Mouse (Mus musculus): ENCODE measurements around the gene Fstl3. TPM values are rescaled to one million over a fixed set of nuclear protein-coding genes. Genes with fewer than 3 reads are reported as not detected.

Fstl3 gene
- total and polyA plus RNA-seq, 3 experiments = 10.0 to 47.0 (median 37.2) TPM

DNA sequence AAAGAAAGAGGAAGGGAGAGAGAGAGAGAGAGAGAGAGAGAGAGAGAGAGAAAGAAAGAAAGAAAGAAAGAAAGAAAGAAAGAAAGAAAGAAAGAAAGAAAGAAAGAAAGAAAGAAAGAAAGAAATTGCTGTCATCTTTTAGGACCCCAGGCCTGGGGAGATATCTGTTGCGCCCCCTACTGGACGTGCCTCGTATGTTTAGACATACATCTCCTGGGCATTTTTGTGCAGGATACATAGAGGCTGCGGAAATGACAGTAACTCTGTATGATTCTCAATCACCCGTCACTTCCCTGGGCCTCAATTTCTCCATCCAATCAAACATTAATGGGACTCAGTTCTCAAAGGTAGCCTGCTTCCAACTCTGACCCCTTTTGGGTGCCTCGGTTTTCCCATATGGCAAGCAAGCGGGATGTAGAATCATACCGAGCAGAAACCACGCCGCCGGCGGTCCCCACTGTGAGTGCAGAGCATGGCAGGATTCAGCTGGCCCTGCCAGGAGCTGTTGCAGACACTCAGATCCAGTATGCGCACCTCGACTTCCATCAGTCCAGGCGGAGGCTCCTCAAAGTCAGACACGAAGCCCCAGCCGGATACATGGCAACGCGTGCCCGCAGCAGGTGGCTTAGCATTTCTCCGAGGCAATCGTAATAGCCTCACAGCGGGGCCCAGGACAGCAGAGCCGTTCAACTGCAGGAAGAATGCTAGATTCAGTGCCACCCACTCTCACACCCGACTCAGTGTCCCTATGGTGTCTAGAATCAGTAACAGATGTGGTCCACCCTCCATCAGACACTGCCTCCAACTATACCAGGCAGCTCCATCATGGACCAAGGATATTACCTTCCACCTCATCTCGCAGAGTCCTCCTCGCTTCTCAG is 7.1 kb downstream of the Fstl3 start:
- no peak for DNase-seq

DNA sequence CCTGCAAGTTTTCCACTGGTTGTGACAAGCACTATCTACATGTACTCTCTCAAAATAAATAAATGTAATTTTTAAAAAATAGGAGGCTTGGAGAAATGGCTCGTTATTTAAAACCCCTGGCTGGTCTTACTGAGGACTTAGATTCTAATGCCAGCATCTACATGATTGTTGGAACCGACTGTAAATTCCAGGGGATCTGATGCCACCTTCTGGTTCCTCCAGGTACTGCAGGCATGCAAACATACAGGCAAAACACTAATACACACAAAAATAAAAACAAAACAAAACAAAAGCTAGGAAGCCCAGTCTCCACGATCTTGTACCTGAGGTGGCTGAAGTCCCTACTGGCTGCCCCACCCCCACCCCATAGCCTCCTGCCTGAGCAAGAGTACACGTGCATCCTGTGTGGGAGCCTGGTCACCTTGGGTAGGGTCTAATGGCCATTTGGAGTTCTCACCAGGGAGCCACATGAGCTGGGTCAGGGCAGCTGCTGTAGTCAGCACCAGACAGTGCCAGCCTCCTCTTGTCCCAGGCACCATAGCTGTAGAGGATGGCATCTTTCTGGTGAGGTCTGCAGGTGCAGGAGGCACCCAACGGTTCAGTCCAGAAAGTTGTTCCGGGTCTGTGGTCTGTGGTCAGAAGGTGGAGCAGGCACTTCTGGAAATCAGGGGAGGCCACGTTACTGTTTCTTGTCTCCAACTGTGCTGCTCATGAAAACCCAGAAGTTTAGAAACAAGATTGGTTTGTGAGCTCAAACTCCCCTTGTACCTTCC is 11.5 kb downstream of the Fstl3 start:
- DNase-seq = peak; percentile 69

DNA sequence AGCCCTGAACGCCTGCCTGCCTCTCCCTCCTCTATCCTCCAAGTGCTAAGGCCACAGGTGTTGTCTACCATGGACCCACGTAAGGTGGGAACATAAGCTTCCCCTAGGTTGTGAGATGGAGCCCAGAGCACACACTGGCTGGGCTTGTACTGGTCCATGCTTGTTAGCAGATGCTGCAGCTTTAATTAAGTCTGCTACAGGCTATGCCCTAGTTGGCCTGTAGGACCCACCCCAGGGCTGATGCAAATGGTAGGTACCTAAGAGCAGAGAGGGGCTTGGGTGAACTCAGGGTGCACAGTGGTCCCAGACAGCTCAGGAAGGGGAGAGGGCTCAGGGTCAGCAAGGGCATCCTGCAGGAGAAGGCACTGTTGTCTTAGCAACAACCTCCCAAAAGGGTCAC is 12.5 kb downstream of the Fstl3 start:
- DNase-seq = no peak

DNA sequence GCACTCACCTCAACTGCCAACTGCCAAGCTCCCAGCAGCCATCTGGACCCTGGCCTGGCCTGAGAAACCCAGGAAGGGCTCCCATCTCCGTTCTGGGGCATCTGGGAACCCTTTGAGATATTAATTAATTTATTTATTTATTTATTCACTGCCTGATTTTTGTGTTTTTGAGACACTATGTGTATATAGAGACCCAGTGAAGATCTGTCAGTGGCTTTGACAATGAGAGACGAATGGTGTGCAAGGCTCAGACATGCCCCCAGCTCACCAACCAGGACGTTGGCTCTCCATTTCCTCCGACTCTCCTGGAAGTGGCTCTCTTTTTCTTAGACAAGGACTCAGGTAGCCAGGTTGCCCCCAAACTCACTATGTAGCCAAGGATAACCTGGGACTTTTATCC is 13.8 kb downstream of the Fstl3 start, which contains the start of gene Prss57:
TSS of gene Prss57 (minus strand) at position 101 of the 400 bp plus-strand sequence.
- DNase-seq = no peak

DNA sequence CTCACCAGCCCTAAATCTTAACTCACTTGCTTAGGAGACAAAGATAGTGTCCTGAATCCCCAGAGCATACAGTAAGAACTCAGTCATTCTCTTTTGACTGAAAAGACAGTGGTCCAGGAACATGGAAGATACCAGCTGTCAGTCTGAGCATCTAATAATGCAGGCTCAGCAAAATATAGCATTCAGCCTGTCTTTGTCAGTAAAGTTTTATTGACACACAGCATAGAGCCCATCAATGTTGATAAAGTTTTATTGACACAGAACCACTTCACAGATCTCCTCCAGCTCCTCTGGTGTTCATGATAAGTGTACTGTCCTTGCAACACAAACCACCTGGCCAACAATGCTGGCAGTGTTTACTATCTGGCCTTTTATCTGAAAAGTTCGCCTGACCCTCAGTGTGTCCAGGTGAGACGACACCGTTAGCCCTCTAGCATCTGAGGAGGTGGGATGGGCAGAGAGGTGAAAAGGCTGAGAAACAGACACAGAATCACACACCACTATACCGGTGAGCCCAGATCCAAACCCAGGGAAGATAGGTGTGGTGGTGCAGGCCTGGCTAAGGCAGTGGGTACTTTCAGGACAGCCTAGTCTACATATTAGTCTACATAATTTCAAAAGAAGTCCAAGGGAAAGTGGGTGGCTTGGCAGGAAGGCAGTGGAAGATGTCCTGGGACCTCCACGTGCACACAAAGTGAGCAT is 15.4 kb downstream of the Fstl3 start:
- DNase-seq = no peak

DNA sequence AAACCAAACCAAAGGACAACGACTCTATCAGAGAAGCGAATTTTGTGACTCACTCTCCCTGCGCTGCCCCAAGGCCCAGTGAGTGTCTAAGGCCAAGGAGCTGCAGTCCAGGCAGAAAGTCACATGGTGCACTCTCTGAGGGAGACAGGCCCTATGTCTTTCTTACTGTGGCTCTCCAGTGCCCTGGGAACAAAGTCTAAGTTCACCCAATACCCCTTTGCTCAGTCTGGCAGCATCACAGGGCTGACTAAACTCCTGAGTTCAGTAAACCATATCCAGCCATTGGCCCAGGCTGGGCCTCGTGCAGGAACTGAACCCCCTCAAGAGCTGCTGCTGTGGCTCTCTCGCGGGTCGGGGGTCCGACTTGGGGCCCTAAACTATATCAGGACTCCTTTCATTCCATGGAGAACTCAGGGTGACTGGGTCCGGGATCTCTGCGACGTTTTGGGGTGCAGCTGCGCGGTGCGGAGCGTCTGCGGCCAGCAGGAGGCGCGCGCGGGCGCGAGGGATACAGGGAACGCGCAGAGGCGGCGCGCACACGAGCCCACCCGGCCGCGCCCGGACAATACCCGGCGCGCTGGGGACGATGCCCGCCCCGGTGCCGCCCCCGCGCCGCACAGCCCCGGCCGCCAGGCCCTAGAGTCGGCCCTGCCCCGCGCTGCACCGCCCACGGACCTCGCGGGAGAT is 16.1 kb downstream of the Fstl3 start, which contains the start of gene Palm:
TSS of gene Palm (plus strand) at position 522 of the 687 bp plus-strand sequence.
- DNase-seq = peak; percentile 84

DNA sequence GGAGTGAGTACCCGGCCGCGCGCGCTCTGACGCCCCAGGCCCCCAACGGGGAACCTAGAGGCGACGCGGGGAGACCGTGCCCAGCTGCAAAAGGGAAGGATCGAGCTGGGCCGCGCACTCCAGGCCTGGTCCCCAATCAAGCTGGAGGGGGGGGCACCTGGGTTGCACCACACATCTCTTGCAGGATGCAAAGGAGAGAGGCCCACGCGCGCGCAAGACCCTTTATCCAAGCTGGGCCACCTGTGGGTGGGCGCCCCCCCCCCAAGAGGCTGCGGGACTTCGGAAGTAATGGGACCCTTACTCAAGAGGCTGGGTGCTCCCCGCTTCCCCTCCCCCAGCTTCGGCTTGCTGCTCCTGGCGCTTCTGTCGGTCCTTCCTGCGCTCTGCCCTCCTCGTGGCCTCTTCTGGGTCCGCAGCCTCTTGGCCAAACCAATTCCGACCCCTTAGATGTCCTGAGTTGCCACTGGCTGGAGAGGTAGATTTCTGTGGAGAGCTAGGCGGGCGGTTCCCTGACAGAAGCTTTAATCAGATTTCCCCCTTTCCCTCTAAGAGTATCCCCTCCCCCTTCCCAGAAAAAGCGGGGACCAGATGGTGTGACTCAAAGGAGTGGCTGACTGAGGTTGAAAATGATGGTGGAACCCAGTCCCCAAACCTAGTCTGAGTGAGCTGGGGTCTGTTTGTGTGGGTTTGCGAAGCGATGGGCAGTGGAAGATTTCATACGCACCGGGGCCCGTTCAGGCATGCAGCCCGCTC is 16.8 kb downstream of the Fstl3 start:
- DNase-seq = no peak

DNA sequence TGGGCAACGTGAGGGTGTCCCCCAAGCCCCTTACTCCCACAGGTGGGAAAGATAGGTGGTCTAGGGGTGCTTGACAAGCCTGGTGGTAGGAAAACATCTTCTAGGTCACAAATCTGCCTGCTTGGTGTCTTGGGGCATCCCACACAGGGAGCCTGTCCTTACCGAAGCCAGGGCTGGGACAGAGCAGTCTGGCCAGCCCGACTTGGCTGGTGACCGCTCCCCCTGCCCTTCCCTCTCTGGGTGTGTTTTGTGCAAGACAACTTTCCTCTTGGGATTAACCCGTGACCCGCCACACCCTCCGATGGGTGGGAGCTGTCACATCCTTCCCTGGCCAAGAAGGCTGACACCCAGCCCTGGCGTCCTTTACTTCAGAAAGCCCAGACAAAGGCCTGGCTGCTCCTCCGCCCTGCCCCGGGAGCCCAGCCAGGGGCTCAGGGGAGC is 17.4 kb downstream of the Fstl3 start:
- DNase-seq = peak; percentile 86

DNA sequence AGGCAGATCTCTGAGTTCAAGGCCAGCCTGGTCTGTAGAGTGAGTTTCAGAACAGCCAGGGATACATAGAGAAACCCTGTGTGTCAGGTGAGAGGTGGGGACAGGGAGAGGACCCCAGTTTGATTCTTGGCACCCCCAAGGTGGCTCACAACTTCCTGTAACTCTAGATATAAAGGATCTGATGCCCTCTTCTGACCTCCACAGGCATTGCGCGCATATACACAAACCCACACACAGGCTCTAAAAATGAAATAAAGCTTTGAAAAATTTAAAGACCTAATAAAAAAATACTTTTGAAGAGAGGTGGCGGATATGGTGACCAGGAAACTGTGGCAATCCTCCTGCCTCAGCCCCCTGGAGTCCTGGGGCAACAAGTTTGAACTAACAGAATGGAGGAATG is 18.8 kb downstream of the Fstl3 start:
- DNase-seq = no peak

DNA sequence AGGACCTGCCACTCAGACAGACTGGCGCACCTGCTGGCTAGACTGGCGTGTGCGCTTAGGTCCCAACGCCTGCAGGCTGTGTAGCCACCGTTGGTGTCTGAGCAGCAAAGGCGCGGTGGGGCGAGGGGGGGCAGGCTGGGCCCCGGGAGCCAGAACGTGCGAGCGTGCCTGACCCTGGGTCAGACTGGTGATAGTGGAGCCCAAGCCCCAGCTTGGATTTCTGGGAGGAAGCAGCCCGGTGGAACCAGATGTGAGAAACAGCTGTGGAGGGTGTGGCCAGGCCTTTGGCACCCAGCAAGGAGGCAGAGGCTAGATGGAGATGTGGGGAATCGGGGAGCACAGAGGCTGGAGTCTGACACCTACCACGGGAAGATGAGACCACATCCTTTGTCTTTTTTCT is 20.3 kb downstream of the Fstl3 start:
- no peak for DNase-seq

DNA sequence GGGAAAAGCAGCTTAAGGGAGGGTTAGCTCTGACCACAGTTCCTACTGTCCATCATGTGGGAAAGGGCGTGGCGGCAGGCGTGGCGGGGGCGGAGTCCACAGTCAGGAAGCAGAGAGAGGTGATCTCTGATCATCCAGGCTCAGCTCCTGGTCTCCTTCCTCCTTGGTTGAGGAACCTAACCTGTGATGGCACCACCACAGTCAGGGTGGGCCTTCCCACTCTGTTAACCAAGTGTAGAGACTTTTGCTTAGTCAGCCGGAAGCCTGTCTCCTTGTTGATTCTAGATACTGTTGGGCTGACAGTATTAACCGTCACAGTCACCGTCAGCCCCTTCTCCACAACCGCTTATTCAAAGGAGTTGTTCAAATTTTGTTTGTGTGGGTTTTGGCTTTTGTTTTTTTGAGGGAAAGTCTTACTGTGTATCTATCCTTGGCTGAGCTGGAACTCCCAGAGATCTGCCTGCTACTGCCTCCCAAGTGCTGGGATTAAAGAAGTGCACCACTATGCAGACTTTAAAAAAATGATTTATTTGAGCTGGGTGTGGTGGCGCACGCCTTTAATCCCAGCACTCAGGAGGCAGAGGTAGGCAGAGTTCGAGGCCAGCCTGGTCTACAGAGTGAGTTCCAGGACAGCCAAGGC is 21.3 kb downstream of the Fstl3 start:
- no peak for DNase-seq

DNA sequence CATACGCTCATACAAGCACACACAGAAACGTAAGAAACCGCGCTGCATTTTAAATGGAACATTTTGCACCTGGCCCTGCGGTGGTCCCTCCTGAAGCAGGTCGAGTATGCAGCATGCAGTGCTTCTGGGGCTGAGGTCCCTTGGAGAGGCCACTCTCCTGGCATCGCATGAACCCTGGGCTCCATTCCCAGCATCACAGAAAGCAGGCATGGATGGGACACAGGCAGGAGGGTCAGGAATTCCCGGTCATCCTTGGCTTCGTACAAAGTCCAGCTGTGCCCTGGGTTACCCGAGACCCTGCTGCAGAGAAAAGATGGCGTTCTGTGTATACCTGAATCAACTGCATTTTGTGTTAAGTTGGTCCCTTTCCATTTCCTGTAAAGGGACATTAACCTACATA is 23.4 kb downstream of the Fstl3 start:
- DNase-seq = no peak

DNA sequence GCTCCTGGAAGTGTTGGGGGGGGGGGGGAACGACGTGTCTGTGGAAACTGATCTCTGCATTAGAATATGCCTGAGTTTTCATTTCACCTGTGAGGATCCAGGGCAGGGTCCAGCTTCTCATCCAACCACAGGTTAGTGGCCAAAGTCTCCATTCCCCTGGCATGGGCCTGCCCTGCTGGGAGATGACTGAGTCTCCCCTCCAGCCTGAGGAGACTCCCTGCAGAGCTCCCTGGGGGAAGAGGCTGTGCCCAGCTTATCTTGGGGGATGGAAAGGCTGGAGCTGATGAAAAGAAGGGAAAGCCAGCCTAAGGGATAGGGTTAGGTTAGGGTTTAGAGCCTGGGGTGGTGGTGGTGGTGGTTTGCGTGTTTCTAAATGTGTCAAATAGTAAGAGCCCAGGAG is 24.8 kb downstream of the Fstl3 start:
- DNase-seq = peak; percentile 65

DNA sequence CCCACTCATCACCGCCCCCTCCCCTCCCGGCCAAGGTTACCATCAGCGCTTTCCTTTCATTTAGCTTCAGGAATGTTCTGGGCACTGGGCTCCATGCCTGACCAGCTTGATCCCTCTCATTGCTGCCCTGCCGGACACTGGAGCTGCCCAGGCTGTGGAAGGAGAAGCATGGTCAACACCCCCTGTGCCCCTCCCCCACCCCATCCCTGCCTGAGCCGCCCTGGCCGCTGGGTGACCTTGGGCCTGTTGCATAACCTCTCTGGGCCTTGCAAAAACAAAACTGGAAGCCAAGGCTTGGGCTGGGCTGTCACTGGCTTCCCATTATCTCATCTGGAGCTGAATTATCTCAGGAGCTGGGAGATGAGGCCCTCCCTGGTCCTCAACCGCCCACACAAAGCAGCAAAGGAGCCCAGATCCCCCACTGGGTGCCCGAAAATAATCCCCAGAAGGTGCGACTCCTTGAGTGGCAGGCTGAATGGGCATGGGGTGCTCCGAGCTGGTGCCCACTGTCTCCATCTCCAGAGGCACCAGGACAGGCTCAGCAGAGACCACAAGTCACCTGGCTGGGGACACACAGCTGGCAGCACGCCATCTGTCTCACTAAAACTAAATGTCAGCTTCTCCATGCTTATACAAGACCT is 25.4 kb downstream of the Fstl3 start:
- DNase-seq = peak; percentile 94

DNA sequence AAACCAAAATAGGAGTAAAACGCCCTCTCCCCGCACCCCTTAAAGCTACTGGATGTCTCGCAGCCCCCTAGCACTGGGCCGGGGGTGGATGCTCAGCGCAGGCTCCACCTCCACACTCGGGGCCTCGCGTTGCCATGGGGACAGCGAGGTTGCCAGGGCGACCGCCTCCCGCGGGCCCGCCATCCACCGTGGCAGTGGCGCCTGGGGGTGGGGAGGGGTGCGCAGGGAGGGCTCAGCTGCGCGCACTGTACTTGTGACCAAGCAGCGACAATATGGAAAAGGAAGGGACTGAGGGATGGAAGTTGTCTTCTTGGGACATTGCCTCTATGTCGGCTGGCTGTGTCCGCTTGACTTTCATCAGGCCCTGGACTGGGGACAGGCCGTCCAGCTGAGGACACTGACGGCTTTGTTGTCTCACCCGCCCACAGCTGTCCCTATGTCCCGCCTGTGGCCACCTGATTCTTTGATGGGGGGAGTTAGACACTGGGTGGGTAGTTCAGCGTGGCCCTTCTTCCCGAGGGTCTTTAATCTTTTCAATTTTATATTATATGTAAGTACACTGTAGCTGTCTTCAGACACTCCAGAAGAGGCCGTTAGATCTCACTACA is 26.7 kb downstream of the Fstl3 start:
- DNase-seq = peak; percentile 51

DNA sequence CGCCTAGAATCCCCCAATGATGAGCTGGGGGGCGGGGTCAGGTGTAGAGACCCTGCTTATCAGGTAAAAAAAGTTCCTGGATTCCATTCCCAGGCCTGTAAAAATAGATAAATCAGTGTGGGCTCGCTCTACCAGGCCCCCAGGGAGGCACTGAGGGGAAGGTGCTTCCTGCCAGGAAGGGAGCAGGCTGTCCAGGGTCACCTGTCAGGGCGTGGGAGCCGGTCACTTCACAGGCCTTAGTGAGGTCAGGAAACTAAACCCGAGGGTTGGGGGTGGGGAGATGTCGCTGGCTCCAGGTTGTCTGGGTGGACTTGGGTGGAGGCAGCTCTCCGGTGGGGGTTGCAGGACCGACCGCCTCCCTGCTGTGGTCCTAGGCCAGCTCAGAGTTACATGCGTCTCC is 28.6 kb downstream of the Fstl3 start:
- peak; percentile 76 for DNase-seq

DNA sequence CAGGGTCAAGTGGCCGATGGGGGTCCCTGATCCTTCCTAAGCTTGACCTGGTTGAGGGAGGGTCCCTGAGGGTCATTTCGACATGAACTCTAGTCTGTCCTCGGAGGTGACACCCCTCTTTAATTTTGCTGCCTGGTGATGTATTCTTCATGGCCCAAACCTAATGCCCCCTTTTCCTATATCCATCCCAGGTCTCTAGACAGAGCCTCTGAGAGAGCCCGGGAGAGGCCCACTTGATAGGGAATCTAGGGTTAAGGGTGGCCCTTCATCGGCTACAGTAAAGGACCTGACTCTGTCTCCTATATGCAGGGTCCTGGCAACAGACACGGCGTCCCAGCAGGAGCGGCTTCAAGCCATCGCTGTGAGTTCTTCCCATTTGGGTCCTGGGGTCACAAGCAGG is 29.3 kb downstream of the Fstl3 start:
- no peak for DNase-seq

DNA sequence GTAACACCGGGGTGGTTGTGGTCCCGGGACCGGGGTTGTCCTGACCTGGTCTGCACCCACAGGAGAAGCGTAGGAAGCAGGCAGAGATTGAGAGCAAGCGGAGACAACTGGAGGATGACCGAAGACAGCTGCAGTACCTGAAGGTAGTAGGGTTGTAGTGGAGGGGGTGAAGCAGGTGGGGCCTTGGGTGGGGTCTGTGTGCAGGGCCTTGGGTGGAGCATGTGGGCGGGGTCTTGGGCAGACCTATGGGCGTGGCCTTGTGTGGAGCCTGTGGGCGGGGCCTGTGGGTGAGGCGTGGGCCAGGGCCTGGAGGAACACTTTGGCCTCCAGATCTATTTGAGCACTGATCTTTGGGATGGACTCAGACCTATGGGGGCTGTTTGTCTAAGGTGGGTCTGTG is 29.9 kb downstream of the Fstl3 start:
- no peak for DNase-seq

DNA sequence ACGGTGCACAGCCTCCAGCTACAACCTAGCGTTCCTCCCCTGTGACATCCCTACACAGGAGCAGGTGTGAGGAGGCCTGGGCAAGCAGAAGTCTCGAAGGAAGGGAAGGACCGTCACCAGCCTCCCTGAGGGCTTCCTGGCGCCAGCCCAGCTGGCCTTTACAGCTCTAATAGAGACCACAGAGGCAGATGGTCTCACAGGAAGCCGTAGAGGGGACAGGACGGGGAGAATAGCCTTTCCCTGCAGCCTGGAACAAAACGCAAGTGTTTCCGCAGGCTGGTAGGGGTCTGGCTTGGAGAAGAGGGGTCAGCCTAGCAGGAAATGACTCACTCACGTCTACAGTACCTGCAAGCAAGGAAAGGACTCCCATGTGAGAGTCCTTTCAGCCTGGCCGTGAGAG is 30.8 kb downstream of the Fstl3 start:
- peak; percentile 56 for DNase-seq

DNA sequence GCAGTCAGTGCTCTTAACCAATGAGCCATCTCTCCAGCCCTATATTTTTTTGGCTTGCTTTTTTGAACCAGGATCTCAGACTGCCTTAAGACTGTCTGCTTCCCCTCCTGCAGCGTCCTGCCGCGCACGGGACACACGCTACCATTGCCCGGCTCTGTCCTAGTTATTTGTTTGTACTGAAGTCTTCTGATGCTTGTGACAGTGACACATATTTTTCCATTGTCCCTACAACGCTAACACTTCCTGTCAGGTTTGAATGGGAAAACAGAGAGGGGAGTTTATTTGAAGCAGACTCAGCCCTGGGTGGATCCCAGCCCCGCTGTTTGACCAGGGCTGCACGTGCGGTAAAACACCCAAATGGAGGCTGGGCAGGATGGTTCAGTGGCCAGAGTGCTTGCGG is 31.7 kb downstream of the Fstl3 start:
- DNase-seq = no peak

Measured in adrenal gland, adult 2 months (tissue).